Mouse (Mus musculus) thymus, postnatal 14 days (tissue): Measurements from ENCODE around the gene Gm49321.
A peak's percentile ranks its signal among the peaks of the same experiment; 100 is the strongest.

Experiments
- DNase-seq: peaks from one replicate; pipeline ENCODE4 v3.0.0; 2021

Gm49321 gene

GRCm38 (mm10) chr12:74014739-74015270 lies 77.4 kb downstream of the Gm49321 start:
- DNase-seq = peak; percentile 65

GRCm38 (mm10) chr12:74015491-74015890 lies 78.0 kb downstream of the Gm49321 start:
- no peak for DNase-seq
